Mouse (Mus musculus): ENCODE data around the gene Spata20. TPM values are rescaled to one million over a fixed set of nuclear protein-coding genes. Genes with fewer than 3 reads are reported as not detected.
A peak's percentile ranks its signal among the peaks of the same experiment; 100 is the strongest.

The Spata20 gene
- polyA plus RNA-seq, 1 experiment from 2014 or later: not detected

- Histone ChIP-seq H3K4me3 (no peak overlapping the region), H3K4me1 (peaks cover 58% of the 10 kb centered on the region), H3K27ac (peak overlapping the region; percentile 7; the same call in 1 of the 2 replicates), H3K9me3 (no peaks in the 10 kb centered on the region), H3K9ac (no peak overlapping the region), H3K27me3 (replicated peaks) (no peaks in the 10 kb centered on the region), H3K4me2 (replicated peaks) (no peak overlapping the region), H3K36me3 (no peaks in the 10 kb centered on the region)
- 43% methylated on average over 4 of the region's 4 CpGs for WGBS
- no peak for ATAC-seq (ENCODE audit: low FRiP score, low read depth)
These were observed 40.7 kb downstream of the Spata20 start for GRCm38 (mm10) chr11:94445300-94445699.

DNA sequence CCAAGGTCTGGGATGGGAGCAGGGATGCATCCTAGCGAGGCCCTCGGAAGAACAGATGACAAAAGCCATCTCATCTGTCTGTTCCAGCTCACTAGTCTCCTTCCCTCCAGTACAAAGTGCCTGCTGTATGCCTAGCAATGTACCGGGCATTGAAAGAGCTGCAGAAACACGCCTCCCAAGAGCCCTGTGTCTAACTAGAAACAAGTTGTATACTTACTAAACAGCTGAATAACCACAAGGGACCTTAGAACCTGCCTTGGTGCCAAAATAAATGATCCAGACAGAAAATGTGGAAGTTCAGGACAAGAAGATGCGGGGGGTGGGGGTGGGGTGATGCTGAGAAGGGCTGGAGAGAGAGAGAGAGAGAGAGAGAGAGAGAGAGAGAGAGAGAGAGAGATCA, 41.1 kb downstream of the Spata20 start:
- H3K27ac ChIP-seq: no peak overlapping the region
- H3K9me3 ChIP-seq: no peaks in the 10 kb centered on the region
- no peaks in the 10 kb centered on the region for H3K36me3 ChIP-seq
- no peak overlapping the region for H3K9ac ChIP-seq
- 46% methylated on average over 5 of the region's 5 CpGs for WGBS
- H3K4me3 ChIP-seq: no peak overlapping the region
- no peak for ATAC-seq (ENCODE audit: low FRiP score, low read depth)
- H3K27me3 ChIP-seq (replicated peaks): no peaks in the 10 kb centered on the region
- peaks cover 62% of the 10 kb centered on the region for H3K4me1 ChIP-seq
- H3K4me2 ChIP-seq (replicated peaks): no peak overlapping the region

GRCm38 (mm10) chr11:94441752-94442151, 44.2 kb downstream of the Spata20 start:
- no peak overlapping the region for H3K27ac ChIP-seq
- peaks cover 54% of the 10 kb centered on the region for H3K4me1 ChIP-seq
- H3K4me2 ChIP-seq (replicated peaks): no peak overlapping the region
- H3K9me3 ChIP-seq: no peaks in the 10 kb centered on the region
- peaks cover 6% of the 10 kb centered on the region for H3K36me3 ChIP-seq
- H3K4me3 ChIP-seq: no peak overlapping the region
- WGBS: 68% methylated on average over 9 of the region's 9 CpGs
- no peak overlapping the region for H3K9ac ChIP-seq
- no peak for ATAC-seq (ENCODE audit: low FRiP score, low read depth)
- H3K27me3 ChIP-seq (replicated peaks): no peaks in the 10 kb centered on the region

DNA sequence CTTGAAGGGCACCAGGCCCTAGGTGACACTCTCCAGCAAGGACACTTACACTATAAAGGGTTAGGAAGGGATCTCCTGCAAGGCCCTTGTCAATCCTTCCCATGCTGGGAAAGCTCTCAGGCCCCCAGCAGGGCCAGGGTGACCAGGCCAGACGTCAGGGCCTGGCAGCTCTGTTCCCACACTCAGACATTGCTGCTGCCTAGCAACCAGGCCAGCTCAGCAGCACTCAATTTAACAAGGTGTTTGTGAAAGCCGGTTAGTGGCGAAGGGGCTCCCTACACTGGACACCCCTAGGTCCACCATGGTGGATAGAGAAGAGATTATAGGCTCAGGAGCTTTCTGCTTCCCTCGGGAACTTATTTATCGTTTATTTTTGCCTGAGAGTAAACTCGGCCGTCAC, 44.9 kb downstream of the Spata20 start:
- 48% methylated on average over 7 of the region's 7 CpGs for WGBS
- Histone ChIP-seq H3K9me3 (no peaks in the 10 kb centered on the region), H3K4me2 (replicated peaks) (no peak overlapping the region), H3K36me3 (peaks cover 6% of the 10 kb centered on the region), H3K27ac (no peak overlapping the region), H3K4me3 (no peak overlapping the region), H3K9ac (no peak overlapping the region), H3K4me1 (peaks cover 51% of the 10 kb centered on the region), H3K27me3 (replicated peaks) (no peaks in the 10 kb centered on the region)
- ATAC-seq (ENCODE audit: low FRiP score, low read depth): 0 out of 2 replicates have a peak, but pooled peaks have one; percentile 15

- no peak overlapping the region for H3K9ac ChIP-seq
- whole genome bisulfite sequencing: 70% methylated on average over 6 of the region's 6 CpGs
- H3K36me3 ChIP-seq: peaks cover 6% of the 10 kb centered on the region
- no peaks in the 10 kb centered on the region for H3K9me3 ChIP-seq
- H3K27ac ChIP-seq: no peak overlapping the region
- no peak overlapping the region for H3K4me3 ChIP-seq
- H3K27me3 ChIP-seq (replicated peaks): no peaks in the 10 kb centered on the region
- H3K4me1 ChIP-seq: peaks cover 44% of the 10 kb centered on the region
- H3K4me2 ChIP-seq (replicated peaks): no peak overlapping the region
- no peak for ATAC-seq (ENCODE audit: low FRiP score, low read depth)
These were observed 45.6 kb downstream of the Spata20 start for GRCm38 (mm10) chr11:94440421-94440820.

GRCm38 (mm10) chr11:94429011-94429651, 56.8 kb downstream of the Spata20 start:
- peaks cover 46% of the 10 kb centered on the region for H3K4me1 ChIP-seq
- ATAC-seq (ENCODE audit: low FRiP score, low read depth): peak; percentile 61; the same call in 1 of the 2 replicates
- H3K9ac ChIP-seq: no peak overlapping the region

More at GRCm38 (mm10) chr11:94429011-94429651, 56.8 kb downstream of the Spata20 start:
- Histone ChIP-seq H3K36me3 (0 out of 2 replicates have a peak, but pooled peaks cover 6% of the 10 kb centered on the region), H3K4me3 (no peak overlapping the region), H3K27me3 (replicated peaks) (peaks cover 13% of the 10 kb centered on the region), H3K27ac (peak overlapping the region; percentile 43; the same call in 1 of the 2 replicates), H3K4me2 (replicated peaks) (peak overlapping the region; percentile 27; the same call in 1 of the 2 replicates), H3K9me3 (no peaks in the 10 kb centered on the region)
- 22% methylated on average over 9 of the region's 9 CpGs for WGBS

Other genes with a start within 250 kb of the Spata20 start
- gene Wfikkn2, start 240.2 kb downstream of the Spata20 start, polyA plus RNA-seq (2016; fragmentation: Nextera tagmentation; extraction: Ambion mirVana): 3.3 and 3.7 TPM in 2 replicates
- not detected in 2 replicates for gene Gm21885, start 204.3 kb downstream of the Spata20 start, polyA plus RNA-seq (2016; fragmentation: Nextera tagmentation; extraction: Ambion mirVana)
- gene Luc7l3, start 164.2 kb downstream of the Spata20 start, polyA plus RNA-seq (2016; fragmentation: Nextera tagmentation; extraction: Ambion mirVana): 138 and 152 TPM in 2 replicates
- 31.0 and 36.2 TPM in 2 replicates for gene Ankrd40, start 158.2 kb downstream of the Spata20 start, polyA plus RNA-seq (2016; fragmentation: Nextera tagmentation; extraction: Ambion mirVana)
- 0.52 and 1.0 TPM in 2 replicates for gene Abcc3, start 93.2 kb downstream of the Spata20 start, polyA plus RNA-seq (2016; fragmentation: Nextera tagmentation; extraction: Ambion mirVana)
- gene Cacna1g, start 12.0 kb downstream of the Spata20 start, polyA plus RNA-seq (2016; fragmentation: Nextera tagmentation; extraction: Ambion mirVana): 10.3 and 12.0 TPM in 2 replicates
- gene Epn3, start 13.8 kb upstream of the Spata20 start, polyA plus RNA-seq (2016; fragmentation: Nextera tagmentation; extraction: Ambion mirVana): 0.43 and 0.62 TPM in 2 replicates
- gene Mycbpap, start 35.6 kb upstream of the Spata20 start, polyA plus RNA-seq (2016; fragmentation: Nextera tagmentation; extraction: Ambion mirVana): 1.8 and 2.5 TPM in 2 replicates
- gene Rsad1, start 63.1 kb upstream of the Spata20 start, polyA plus RNA-seq (2016; fragmentation: Nextera tagmentation; extraction: Ambion mirVana): 3.8 and 4.1 TPM in 2 replicates
- 1.3 and 1.5 TPM in 2 replicates for gene Chad, start 78.9 kb upstream of the Spata20 start, polyA plus RNA-seq (2016; fragmentation: Nextera tagmentation; extraction: Ambion mirVana)
- gene Acsf2, start 115.7 kb upstream of the Spata20 start, polyA plus RNA-seq (2016; fragmentation: Nextera tagmentation; extraction: Ambion mirVana): 2.6 and 3.7 TPM in 2 replicates
- gene Lrrc59, start 143.6 kb upstream of the Spata20 start, polyA plus RNA-seq (2016; fragmentation: Nextera tagmentation; extraction: Ambion mirVana): 201 and 203 TPM in 2 replicates
- gene Mrpl27, start 167.6 kb upstream of the Spata20 start, polyA plus RNA-seq (2016; fragmentation: Nextera tagmentation; extraction: Ambion mirVana): 128 and 134 TPM in 2 replicates
- gene Eme1, start 167.8 kb upstream of the Spata20 start, polyA plus RNA-seq (2016; fragmentation: Nextera tagmentation; extraction: Ambion mirVana): 19.8 and 23.0 TPM in 2 replicates
- gene Xylt2, start 191.3 kb upstream of the Spata20 start, polyA plus RNA-seq (2016; fragmentation: Nextera tagmentation; extraction: Ambion mirVana): 18.5 and 19.5 TPM in 2 replicates
- 0.15 TPM in 1 of 2 replicates, not detected in the other for gene Gm11541, start 218.3 kb upstream of the Spata20 start, polyA plus RNA-seq (2016; fragmentation: Nextera tagmentation; extraction: Ambion mirVana)